Mouse (Mus musculus) spleen, adult 18-20 months (tissue): ENCODE measurements at regions not wholly inside any gene's neighbourhood (a gene's known extent, or its start where the extent isn't known, plus 50 kb on each side); places are given as distances from the start of the nearest gene placed in this dataset.

Experiments
- DNase-seq, 2 experiments: peaks; one replicate each; pipeline ENCODE4 v3.0.0; 2022; ENCODE audit warnings: mixed read lengths in 2 of 2

DNA sequence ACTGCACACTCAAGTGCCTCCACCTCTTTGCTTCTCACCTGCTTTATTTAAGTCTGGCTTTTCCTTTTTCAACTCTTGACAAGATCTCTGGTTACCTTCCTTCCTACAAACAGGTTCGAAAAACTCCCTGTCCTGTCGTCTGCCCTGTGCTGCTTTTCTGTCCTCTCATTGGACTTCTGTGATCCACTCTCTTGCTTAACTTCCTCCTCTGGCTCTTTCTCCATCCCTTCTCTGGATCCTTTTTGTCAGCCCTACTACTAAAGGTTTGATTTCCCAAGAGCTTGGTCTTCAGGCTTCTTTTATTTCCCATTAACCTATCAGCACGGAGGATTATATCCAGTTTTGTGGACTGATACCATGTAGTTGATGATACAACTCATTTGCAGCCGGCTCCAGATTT is 149.8 kb downstream of the Satb1 start:
- DNase-seq = no peak

DNA sequence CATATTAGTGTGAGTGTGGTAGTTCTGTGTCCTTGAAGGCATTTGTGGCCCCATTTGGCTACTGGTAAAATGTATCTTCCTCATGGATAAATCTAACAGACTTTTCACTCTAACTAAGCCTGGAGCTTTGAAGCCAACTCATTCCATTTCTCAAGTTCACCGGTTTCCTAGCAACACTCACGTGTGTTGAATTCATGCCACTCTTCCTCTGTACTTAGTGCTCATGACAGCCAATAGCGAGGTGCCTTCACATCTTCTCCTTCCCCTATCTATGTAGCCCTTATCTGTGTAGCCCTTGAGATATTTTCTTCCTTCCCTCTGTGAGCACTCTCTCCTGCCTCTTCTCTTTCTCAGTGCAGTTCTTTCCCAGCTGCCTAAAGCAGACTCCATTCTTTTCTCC is 150.7 kb downstream of the Satb1 start:
- DNase-seq = no peak

DNA sequence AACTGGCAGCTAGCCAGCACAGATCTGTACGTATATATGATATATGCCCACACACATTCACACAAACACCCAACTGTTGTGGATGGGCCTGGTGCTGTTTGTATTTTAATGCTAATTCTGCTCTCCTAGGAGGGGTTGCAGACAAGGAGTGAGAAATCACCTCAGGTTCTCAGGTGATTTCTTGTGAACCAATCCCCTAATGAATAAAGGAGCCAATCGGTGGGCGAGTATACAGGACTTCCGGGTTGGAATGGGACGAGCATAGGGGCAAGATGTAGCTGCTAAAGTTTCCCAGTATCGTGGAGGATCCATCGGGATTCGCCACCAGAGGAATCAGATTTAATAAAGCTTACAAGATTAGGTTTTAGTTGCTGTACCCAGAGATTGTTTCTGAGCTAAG is 155.6 kb downstream of the Satb1 start:
- DNase-seq = no peak

DNA sequence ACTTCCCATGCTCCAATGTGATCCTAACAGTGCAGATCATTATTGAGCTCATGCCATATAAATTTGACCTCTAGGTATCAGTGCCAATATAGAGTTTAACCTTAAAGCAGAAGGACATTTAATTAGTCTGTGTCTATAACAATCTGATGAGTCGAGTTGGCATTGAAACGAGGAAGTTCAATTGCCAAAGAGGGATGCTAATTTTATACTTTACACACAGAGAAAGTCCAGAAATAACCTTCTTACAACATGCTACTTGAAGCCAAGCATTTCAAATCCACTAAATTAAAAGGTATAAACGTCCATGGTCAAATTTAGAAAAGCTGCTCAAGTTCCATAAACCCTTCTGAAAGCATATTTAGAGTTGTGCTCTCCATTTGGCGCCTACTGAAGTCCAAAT is 174.7 kb downstream of the Satb1 start:
- DNase-seq = no peak

DNA sequence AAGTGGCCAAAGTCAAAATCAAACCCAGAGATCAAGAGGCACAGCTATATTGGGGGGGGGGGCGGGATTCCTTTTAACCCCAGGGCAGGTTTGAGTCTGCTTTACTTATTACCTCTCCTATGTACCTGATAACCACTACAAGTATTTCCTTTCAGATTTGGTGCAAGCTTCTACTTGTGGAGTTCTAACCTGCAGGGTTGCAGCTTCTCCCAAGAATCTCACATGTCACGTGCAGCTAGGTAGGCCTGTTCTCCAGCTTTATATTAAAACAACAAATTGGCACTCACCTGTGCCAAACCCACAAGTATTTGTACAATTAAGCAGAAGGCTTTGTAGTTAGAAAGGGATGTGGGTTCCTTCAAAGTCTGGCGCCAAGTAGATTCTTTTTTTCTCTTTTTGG is 179.2 kb downstream of the Satb1 start:
- no peak for DNase-seq

DNA sequence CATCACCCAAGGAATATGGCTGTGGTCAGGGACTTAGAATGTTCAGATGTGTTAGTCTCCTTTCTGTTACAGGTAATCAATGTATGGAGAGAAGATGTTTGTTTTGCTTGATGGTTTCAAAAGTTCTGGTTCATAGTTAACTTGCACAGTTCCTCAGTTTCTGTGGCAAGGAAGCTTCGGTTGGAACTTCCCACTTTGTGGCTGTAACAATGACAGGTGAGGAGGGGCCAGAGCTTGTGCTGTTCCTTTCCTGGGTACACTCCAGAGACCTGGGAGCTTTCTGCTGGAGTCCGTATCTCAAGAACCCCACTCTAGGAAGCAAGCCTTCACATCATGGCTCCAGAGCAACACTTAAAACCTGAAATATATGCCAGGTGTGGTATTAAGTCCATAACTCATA is 181.2 kb downstream of the Satb1 start:
- no peak for DNase-seq

DNA sequence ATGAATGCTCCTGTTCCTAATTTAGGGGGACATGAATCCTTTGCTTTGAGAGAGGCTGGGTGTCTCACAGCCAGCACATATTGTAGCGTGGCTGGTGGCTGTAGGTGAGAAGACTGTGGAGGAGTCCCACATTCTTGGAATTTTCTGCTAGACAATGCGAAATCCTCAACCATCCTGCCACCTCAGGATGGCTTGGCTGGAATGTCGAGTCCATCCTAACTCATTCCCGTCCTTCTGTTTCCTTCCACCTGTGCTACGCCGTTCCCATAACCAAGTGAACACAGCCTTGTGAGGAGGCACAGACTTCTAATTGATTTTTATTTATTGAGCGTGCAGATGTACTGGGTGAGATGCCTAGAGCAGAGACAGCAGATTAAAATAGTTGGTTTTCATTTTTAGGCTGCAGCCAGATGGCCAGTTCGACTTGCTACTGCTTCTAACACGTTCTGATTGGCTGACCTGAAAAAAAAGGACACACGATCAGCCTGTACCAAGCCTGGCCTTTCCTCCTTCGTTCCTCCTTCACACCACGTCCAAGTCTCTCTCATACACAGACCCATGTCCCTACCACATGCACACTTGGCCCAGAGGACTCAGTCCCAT is 183.8 kb downstream of the Satb1 start:
- DNase-seq = no peak

DNA sequence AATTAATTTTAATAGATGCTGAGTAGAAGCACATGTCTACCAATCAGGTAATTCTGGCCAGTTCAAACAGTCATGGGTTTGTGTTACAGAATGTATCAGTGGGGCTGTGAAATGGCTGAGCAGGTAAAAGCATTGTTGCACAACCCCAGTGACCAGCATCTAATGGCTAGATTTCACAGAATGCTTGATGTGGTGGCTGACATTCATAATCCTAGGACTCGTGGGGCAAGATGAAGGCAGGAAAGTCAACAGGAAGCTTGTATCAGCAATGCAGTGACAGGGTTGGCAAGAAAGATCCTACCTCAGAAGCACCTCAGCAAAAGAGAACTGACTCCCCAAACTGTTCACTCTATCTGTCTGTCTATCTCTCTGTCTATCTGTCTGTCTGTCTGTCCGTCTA is 186.7 kb downstream of the Satb1 start:
- no peak for DNase-seq

DNA sequence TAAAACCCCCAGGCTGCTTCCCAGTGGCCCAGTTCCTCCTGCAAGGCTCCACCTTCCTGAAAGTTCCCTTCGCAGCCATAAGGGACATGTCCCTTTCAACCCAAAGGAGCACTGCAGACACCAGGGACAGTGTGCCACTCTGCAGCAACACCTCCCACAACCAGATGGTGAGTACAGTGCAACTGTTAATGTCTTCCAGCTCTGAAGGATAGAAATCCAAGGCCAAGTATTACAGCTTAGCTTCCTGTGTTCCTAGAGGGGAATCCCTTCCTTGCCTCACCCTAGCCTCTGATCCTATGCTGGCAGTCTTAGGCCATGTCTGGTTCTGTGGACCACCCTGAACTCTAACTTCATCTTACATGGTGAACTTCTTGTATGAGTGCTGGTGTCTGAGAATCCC is 187.2 kb downstream of the Satb1 start:
- no peak for DNase-seq

DNA sequence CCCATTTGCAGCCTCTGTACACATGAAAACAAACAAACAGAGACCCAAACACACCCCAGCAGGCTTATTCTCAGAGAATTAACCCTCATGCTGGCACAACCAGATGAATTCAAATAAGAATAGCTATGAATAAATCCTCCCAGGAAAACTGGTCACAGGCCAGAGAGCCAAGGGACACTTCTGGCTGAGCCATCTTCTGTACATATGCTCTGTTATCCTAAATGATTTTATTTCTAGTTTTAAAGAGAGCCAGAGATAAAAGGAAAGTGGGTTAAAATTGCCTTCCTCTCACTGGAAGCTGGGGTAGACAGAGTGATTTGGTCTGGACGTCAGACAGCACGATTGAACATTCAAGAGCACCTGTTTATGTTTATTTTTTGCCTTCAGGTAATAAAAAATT is 190.4 kb downstream of the Satb1 start:
- DNase-seq = no peak

DNA sequence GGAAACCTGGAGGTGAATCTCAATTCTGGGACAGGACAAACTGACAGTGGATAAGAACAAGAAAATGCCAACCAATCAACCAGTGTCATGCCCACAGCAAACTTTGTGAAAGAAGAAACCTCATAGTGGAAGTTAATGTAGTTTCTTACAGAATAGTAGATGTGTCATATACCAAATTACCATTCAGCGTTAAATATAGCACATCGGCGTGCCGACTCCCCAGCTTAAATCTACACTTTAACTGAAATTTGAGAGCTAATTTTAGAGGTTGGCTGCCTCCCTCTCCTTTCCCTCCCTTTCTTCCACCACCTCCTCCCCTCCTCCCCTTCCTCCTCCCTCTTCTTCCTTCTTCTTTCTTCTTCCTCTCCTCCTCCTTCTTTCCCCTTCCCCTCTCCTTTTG is 197.2 kb downstream of the Satb1 start:
- no peak for DNase-seq

DNA sequence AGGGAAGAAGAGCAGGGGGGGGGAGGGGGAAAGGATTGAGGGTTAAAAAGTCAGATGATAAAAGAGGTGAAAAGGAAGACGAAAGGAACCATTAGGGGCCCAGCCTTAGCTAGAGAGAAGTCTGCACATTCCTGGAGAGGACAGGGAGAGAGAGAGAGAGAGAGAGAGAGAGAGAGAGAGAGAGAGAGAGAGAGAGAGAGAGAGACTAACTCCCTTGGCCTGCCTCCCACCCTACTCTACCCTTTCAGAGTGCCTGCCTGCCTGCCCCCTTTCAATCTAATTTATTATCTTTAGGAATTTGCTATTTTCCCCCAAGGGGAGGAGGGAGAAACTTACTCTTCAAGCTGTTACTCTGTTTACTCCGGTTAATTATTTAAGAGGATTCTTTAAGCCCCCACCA is 201.5 kb downstream of the Satb1 start:
- DNase-seq = no peak

DNA sequence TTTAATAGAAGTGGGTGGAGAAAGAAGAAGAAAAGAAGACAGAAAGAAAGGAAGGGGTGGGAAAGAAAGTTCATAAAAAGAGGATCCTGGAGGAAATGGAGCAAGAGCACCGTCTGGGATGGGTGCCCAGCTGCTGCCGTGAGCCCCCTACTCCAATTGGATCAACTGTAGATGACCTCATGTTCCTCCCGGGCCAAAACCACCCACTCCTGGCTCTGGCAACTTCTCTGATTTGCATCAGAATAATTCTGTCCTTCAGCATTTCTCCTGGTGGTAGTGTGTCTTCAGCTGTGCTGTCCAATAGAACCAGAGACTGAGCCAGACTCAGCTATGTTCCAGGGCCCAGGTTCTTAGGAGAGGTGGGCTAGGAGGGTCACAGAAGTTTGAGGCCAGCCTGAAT is 212.6 kb downstream of the Satb1 start:
- DNase-seq = no peak

DNA sequence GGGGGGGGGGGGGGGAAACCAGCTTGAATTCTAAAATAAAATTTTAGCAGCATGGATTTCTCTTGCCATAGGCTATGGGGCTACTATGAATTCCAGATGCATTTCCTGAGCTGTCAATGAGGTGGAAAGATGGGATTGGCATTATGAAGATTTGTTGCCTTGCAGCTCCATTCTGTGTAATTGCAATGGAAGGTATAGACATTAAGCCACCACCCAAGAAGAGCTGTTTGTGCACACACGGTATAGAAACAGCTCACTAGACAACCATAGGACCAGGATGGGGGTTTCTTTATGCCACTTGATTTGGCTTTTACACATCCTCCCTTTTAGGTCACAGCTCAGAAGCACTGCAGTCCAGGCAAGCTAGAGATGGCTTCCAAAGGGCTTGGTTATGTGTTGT is 247.8 kb downstream of the Satb1 start:
- DNase-seq = no peak

DNA sequence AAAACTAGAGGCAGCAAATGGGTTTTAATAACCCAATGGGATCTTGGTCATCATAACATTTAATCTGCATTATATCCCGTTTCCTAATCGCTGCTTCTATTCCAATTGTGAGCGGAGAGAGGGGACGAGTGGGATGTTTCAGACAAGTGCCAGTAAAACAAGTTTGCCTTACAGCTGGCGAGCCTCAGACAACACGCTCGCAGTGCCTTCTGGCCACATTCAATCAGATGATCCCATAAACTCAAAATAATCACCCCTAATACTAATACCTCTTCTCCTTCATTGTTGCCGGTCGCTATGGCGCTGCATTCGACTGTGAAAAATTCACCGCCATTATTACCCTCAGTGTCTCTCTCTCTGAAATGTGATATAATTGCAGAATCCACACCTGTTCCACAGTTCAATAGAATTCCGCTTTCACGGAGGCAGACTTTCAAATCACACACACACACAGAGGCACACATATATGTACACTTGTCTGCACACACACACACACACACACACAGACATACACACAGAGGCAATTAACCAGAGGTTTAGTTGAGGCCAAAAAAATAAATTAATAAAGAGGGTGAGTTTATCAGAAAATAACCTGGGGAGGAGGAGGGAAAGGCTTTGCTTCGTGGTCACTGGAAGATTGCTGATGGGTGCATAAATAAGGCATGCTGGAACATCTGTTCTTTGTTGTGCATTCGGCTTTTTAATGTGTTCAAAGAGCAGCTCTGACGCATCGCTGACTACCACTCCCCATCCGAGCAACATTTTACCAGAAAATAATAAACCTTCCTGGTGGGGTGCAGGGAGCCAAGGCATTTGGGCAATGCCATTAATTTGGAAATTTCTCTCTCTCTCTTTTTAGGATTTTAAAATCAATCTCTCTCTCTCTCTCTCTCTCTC is 248.9 kb downstream of the Satb1 start:
- no peak for DNase-seq

DNA sequence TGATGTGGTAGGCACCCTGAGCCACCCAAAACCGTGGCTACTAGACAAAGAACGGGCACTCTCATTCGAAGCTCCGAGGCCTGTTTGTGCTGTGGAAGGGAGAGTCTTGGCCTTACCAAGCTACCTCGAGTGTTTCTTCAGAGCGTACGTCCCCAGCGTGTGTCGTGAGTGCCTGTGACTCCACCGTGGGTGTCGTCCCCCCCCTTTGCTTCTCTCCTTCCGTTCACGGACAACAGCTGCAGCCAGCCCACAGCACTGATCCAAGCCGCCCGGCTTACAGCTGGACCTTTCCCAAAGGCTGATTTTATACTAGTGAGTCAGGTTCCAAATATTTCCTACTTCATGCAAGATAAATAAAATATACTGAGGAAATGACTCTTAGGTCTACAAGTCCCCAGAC is 249.8 kb downstream of the Satb1 start:
- DNase-seq = no peak

DNA sequence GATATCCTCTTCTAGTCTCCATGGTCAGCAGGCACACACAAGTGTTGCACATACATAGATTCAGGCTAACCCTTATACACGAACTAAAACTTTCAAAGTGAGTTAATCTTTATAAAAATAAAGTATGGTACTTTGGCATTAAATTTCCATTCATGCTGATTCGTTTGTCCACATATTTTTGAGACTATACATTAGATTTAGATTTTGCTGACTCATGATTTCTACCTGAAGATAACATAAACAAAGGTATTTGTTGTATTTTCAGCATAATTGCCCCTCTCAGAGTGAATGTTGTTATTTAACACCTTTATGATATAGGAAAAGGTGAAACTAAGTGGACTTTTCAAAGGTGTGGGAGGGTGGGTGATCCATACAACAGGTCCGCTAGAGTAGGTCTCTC is 277.2 kb downstream of the Satb1 start:
- DNase-seq = no peak

DNA sequence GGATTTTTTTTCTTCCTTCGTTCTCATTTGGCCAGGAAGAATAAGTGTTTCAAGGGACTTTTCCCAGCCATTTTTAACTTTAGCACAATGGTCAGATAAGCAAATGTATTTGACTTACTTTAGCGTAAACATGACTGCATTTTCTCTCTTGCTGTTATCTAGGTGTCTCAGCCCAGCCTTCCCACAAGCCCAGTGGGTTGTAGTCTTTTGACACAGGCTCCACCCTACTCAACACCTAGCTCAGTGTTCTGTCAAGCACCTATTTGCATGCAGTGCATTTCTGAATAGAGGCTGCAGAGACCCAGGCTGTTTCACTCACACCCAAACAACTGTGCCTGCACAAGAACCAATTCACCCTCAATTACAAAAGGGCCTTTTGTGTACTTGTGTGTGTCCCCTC is 278.6 kb downstream of the Satb1 start:
- DNase-seq = no peak

DNA sequence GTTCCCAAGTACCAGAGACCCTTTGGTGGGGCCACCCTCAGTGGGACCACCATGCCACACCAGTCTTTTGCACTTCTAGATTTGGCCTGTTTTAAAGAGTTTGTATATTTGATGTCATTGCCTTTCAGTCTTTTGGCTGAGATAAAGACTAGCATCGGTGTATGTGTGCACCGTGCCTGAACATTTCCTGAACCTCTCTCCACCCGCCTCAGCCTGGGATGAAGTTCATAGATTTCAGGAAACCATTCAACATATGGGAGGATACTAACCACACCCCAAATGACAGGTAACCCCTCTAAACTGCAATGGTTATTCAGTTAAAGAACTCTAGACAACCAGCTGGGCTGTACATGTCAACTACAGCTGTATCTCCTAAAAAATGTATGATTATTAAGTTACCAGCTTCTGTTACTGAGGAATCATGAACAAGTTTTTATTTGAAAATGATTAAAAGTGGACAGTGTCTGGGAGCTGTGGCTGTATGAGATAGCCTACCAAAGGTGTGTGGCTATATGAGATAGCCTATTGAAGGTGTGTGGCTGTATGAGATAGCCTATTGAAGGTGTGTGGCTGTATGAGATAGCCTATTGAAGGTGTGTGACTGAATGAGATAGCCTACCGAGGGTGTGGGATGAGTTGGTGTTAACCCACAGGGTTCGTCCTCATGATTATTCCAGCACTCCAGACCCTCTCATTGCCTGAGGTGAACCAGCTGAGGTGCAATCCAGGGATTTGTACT is 280.6 kb downstream of the Satb1 start:
- DNase-seq = no peak

DNA sequence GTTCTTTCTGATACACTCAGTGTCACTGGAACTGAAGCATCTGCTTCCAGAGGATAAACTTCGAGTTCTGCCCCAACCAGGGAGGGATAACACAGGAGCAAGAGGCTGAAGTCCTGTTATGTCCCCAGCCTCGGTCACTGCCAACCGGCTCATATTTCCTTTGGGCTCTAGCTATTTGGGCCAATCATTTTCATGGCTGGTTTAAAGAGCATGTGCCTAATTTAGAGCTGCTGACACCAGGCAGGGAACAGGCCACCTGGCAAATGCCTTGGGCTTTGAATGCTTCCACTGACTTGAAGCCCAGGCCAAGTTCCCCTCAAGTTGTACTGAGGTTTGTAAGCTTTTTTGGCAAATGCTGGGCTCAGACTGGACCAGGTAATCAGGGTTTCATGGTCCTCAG is 286.1 kb downstream of the Satb1 start:
- no peak for DNase-seq

DNA sequence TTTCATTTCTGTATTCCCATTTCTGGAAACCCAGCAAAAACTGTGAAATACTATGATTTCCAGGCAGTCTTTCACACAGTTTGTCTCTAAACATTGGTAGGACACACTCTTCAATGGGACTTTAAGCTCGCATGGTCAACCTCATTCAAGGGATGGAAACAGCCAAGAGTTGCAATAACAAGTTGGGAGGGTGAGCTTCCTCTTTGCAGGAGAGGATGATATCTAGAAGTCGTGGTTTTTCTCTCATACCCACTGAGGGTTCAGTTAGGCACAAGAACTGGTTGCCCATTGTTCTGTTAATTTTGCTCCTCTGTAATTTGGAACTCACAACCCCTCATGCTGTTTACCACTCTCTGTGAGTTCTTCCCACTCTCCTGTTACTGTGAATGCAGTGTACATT is 290.5 kb downstream of the Satb1 start:
- DNase-seq = no peak

DNA sequence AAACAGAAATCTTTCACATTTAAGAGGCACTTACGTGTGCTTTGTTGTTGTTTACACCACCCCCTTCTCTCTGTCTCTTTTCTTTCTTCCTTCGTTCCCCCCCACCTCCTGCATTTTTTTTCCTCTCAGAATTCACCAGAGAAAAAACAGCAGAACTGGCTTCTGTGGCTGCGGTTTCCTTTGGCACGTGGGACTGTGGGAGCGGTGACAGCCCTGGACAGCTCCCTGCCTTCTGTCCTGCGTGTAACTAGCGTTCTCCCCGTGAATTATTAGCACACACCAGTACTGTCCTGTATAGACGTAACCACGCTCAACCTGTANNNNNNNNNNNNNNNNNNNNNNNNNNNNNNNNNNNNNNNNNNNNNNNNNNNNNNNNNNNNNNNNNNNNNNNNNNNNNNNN is 298.4 kb downstream of the Satb1 start:
- DNase-seq = no peak

DNA sequence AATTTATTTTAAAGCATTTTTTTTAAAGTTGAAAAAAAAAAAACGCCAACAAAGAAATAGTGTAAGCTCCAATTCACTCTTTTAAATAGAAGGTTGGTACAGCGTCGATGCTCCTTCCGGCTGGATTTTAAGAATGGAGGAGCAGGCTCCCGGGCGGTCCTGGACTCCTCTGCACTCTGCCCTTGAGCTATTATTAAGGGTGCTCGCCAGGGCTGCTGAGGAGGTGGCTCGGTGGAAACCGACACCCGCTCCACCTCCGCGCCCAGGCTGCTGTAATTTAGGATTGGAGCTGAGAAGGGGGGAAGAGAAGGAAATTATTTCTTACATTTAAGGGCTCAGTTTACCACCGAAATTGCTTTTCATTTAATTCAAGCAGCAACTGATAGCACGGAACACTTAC is 298.8 kb downstream of the Satb1 start:
- no peak for DNase-seq

DNA sequence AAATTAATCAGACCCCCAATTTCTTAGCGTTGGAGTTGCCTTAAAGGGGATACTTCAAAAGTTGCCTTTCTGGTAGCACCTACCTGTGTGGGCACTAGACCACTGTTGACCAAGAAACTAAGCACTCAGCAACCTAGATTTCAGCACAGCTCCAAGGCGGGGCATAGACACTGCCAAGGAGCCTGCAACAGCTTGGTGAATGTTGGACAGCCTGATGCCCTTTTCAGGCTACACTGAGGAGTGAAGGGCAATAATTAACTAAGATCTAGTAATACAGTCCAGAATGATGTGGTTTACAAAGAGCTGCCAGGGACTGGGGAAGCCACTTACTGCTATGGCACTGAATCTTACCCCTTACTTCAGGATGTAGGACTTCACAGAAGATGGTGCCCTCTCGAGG is 304.9 kb downstream of the Satb1 start:
- no peak for DNase-seq
